Mouse (Mus musculus) midbrain, embryonic 13.5 days (tissue): Measurements from ENCODE around the gene N4bp2l2. TPM values are rescaled to one million over a fixed set of nuclear protein-coding genes. Genes with fewer than 3 reads are reported as not detected.

Experiments
- ATAC-seq: fragments of 200-750 bp; cut with Nextera tagmentation; 2 replicates; pipeline ENCODE4 v1.8.0; 2017; ENCODE audit warnings: mild to moderate bottlenecking, moderate TSS enrichment, moderate library complexity
- H3K27ac ChIP-seq: fragments of 300-500 bp; sonication (generic); 2 replicates; pipeline ENCODE4 v1.5.1; 2015; ENCODE audit warnings: inconsistent platforms, mild to moderate bottlenecking, moderate library complexity
- H3K27me3 ChIP-seq: fragments of 300-500 bp; sonication (generic); 2 replicates; pipeline ENCODE4 v1.6.1; 2015; ENCODE audit warnings: mild to moderate bottlenecking, inconsistent platforms
- H3K36me3 ChIP-seq: fragments of 300-500 bp; sonication (generic); 2 replicates; pipeline ENCODE4 v1.6.1; 2015; ENCODE audit warnings: mild to moderate bottlenecking, inconsistent platforms
- H3K4me1 ChIP-seq: fragments of 300-500 bp; sonication (generic); replicated peaks from 2 replicates; pipeline ENCODE4 v1.6.1; 2015; ENCODE audit warnings: inconsistent platforms
- H3K4me2 ChIP-seq: fragments of 300-500 bp; sonication (generic); replicated peaks from 2 replicates; pipeline ENCODE4 v1.6.1; 2015; ENCODE audit warnings: moderate library complexity, mild to moderate bottlenecking, inconsistent platforms
- H3K4me3 ChIP-seq: fragments of 300-500 bp; sonication (generic); replicated peaks from 2 replicates; pipeline ENCODE4 v1.5.1; 2015; ENCODE audit warnings: mild to moderate bottlenecking, inconsistent platforms
- H3K9ac ChIP-seq: fragments of 300-500 bp; sonication (generic); replicated peaks from 2 replicates; pipeline ENCODE4 v1.6.1; 2015; ENCODE audit warnings: mild to moderate bottlenecking, inconsistent platforms
- H3K9me3 ChIP-seq: fragments of 300-500 bp; sonication (generic); 2 replicates; pipeline ENCODE4 v1.6.1; 2016; ENCODE audit warnings: mild to moderate bottlenecking, inconsistent platforms
- WGBS: fragments of 180-500 bp; shearing (Covaris S2); methylation state at CpG from one replicate; pipeline ENCODE4 v1.1.7; 2015; 5-methylcytosine and 5-hydroxymethylcytosine counted together
- polyA plus RNA-seq: library from polyadenylated mRNA; unstranded; fragments of >200 nt; fragmentation: Nextera tagmentation; extraction: Ambion mirVana; gene quantifications from 2 replicates; pipeline ENCODE4 v1.2.1, GENCODE M21; 2015

The N4bp2l2 gene
- polyA plus RNA-seq, 1 experiment from 2014 or later = 32.9 TPM

DNA sequence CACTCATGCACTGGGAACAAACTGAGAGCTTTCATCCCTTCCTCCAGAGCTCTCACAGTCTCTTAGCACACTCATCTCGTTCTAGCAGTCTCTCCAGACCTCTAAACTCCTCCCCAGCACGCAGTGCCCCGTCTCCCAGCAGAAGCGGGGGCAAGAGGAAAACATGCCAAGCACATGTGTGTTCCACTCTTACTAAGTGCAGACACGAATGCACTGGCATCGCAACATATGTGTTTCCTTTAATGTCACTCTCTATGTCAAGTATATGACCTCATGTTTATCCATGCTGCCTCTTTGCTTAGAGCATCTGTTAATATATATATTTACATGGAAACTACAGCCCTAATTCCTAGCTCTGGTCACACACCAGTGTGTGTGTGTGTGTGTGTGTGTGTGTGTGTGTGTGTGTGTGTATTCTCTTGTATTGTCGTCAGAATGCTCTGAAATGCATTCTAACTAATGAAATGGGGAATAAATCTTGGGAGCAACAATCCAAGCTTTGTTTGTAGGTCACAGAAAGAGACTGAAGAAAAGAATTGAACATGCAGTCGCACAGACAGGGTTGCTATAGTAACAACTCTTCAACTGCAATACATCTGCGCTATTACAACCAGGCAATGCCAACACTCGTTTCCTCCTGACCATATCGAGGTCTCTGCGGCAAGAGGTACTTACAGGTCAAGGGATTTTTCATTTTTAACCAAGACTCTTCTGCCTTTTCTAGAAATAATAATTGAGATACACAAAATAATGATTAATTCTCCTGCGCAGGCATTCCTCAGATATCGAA, 64.3 kb downstream of the N4bp2l2 start:
- Histone ChIP-seq H3K36me3 (peaks cover 6% of the 10 kb centered on the region; the same call in 1 of the 2 replicates), H3K4me3 (no peak overlapping the region), H3K9me3 (no peaks in the 10 kb centered on the region), H3K4me1 (peaks cover 14% of the 10 kb centered on the region), H3K27ac (peak overlapping the region; percentile 47; the same call in 1 of the 2 replicates), H3K4me2 (no peak overlapping the region), H3K9ac (no peak overlapping the region), H3K27me3 (peaks cover 2% of the 10 kb centered on the region)
- WGBS = 67% methylated on average over 14 of the region's 14 CpGs
- peak; percentile 71; the same call in 1 of the 2 replicates for ATAC-seq

- peak; percentile 25; the same call in 1 of the 2 replicates for ATAC-seq
- H3K36me3 ChIP-seq = no peaks in the 10 kb centered on the region
- H3K27ac ChIP-seq = peak overlapping the region; percentile 47; the same call in 1 of the 2 replicates
These were observed 65.2 kb downstream of the N4bp2l2 start for GRCm38 (mm10) chr5:150600554-150601440.

DNA sequence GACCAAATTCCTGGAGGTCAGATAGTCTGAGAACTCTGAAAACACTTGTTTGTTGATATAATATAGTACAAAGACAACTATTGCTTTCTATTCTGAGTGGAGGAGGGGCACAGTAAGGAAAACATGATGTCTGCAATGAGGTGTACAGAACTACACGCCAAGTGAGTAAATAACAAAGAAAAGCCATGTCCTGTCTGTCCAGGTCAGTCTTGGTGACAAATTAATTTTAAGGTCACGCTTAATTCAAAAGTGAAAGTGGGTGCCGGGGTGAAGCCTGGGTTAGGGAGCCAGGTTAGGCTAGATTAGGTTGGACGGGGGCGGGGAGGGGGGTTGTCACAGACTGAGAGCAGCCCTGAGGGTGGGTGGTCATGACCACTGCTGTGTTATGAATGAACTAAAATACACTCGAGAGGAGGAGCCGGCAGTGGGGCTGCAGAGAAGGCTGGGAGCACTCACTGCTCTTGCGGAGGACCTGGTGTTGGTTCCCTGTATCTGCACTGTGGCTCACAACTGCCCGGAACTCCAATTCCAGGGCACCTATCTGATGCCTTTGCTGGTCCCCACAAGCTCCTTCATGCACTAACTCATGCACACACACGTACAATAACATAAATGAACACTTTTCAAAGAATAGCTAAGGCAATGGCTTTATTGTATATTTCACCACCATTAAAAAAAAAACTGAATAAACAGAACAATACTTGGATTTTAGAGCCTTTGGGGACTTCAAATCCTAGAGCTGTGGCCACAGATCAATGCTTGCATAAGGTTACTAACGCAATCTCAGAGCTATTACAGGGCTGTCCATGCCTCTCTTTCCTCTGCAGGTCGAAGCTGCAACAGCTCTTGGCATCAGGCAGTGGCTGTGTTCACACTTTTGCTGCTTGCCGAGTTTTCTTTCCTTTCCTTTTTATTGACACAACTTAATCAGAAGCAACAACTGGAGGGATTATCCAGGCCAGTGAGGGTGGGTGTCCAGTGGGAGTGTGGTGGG, 66.4 kb downstream of the N4bp2l2 start:
- ATAC-seq = no peak
- Histone ChIP-seq H3K27me3 (peaks cover 19% of the 10 kb centered on the region), H3K9ac (no peak overlapping the region), H3K4me2 (no peak overlapping the region), H3K4me3 (no peak overlapping the region), H3K9me3 (no peaks in the 10 kb centered on the region), H3K27ac (no peak overlapping the region), H3K4me1 (peaks cover 20% of the 10 kb centered on the region), H3K36me3 (no peaks in the 10 kb centered on the region)
- WGBS = 62% methylated on average over 13 of the region's 13 CpGs

More at GRCm38 (mm10) chr5:150600554-150601440, 65.2 kb downstream of the N4bp2l2 start:
- Histone ChIP-seq H3K9me3 (no peaks in the 10 kb centered on the region), H3K27me3 (peaks cover 9% of the 10 kb centered on the region), H3K9ac (no peak overlapping the region), H3K4me2 (no peak overlapping the region), H3K4me3 (no peak overlapping the region), H3K4me1 (peaks cover 14% of the 10 kb centered on the region)
- 80% methylated on average over 20 of the region's 20 CpGs for WGBS

- 72% methylated on average over 21 of the region's 21 CpGs for WGBS
- Histone ChIP-seq H3K4me3 (no peak overlapping the region), H3K27me3 (peaks cover 25% of the 10 kb centered on the region), H3K27ac (no peak overlapping the region), H3K9ac (no peak overlapping the region), H3K4me1 (peaks cover 24% of the 10 kb centered on the region), H3K36me3 (no peaks in the 10 kb centered on the region), H3K4me2 (no peak overlapping the region), H3K9me3 (no peaks in the 10 kb centered on the region)
- no peak for ATAC-seq
These were observed 67.5 kb downstream of the N4bp2l2 start for GRCm38 (mm10) chr5:150598202-150599119.

- H3K27me3 ChIP-seq = peaks cover 38% of the 10 kb centered on the region
- no peaks in the 10 kb centered on the region for H3K36me3 ChIP-seq
- 89% methylated on average over 7 of the region's 7 CpGs for WGBS
- no peak within 1 kb of the TSS for H3K27ac ChIP-seq
- H3K4me1 ChIP-seq = peaks cover 29% of the 10 kb centered on the region
- no peak within 1 kb of the TSS for H3K4me2 ChIP-seq
- no peak for ATAC-seq
- no peak within 1 kb of the TSS for H3K4me3 ChIP-seq
- H3K9me3 ChIP-seq = no peaks in the 10 kb centered on the region
- no peak within 1 kb of the TSS for H3K9ac ChIP-seq
These were observed 68.9 kb downstream of the N4bp2l2 start, which contains the start of gene N4bp2l1 for GRCm38 (mm10) chr5:150597088-150597487. N4bp2l1 (minus strand) TSS chr5:150597188.

GRCm38 (mm10) chr5:150595366-150596016, 70.5 kb downstream of the N4bp2l2 start:
- H3K9ac ChIP-seq = no peak overlapping the region
- peaks cover 16% of the 10 kb centered on the region for H3K4me1 ChIP-seq
- H3K4me2 ChIP-seq = no peak overlapping the region
- H3K9me3 ChIP-seq = no peaks in the 10 kb centered on the region
- ATAC-seq = no peak
- H3K27me3 ChIP-seq = peaks cover 41% of the 10 kb centered on the region
- H3K27ac ChIP-seq = no peak overlapping the region
- no peaks in the 10 kb centered on the region for H3K36me3 ChIP-seq
- WGBS = 55% methylated on average over 11 of the region's 11 CpGs
- no peak overlapping the region for H3K4me3 ChIP-seq

- H3K4me2 ChIP-seq = peak overlapping the region; percentile 100
- peak; percentile 69 for ATAC-seq
- 6% methylated on average over 17 of the region's 17 CpGs for WGBS
- peaks cover 16% of the 10 kb centered on the region for H3K4me1 ChIP-seq
- H3K36me3 ChIP-seq = no peaks in the 10 kb centered on the region
- peak overlapping the region; percentile 83 for H3K4me3 ChIP-seq
- H3K27me3 ChIP-seq = peaks cover 41% of the 10 kb centered on the region
- no peak overlapping the region for H3K27ac ChIP-seq
- no peaks in the 10 kb centered on the region for H3K9me3 ChIP-seq
- H3K9ac ChIP-seq = peak overlapping the region; percentile 80
These were observed 71.2 kb downstream of the N4bp2l2 start for GRCm38 (mm10) chr5:150594649-150595339.

DNA sequence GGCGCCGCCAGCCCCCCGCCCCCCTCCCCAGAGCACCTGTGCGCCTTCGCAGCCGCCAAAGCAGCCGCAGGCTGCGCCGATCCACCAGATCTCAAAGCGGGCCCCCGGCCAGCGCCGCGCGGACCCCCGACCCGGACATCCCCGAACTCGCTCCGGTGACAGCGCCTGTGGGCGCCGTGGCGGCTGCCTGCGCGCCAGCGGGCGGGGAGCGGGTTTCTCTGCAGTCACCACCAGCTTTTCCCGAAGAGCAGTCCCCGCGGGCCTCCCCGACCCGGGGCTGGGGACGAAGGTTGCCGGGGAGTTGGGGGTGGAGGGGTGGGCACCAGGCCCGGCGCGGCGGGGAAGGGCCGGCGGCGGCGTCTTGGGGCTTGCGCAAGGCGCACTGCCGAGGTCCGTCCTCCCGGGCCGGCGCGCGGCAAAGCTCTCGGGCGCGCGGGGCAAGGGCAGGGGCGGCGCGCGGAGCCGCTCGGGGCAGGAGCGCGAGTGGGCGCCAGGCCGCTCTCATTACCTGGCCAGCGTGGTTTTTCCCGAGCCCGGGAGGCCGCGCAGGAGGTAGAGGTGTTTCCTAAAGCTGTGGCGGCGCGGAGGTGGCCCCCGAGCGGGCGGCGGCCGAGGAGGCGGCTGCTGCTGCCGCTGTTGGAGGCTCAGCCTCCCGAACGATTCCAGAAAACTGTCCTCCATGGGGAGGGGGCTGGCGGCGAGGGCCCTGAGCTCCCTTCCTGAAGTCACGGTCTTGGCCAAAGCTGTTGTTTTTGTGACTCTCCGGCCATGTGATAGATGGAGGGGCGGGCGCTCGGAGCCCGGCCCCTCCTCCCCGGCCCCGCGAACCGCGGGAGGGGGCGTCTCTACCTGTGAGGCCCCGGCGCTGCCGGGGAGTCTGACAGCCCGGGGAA, 72.0 kb downstream of the N4bp2l2 start:
- peak overlapping the region; percentile 100 for H3K4me2 ChIP-seq
- no peak overlapping the region for H3K27ac ChIP-seq
- H3K4me3 ChIP-seq = peak overlapping the region; percentile 83
- H3K27me3 ChIP-seq = peaks cover 41% of the 10 kb centered on the region
- WGBS = under 1% methylated on average over 94 of the region's 102 CpGs
- peak; percentile 81 for ATAC-seq
- peaks cover 16% of the 10 kb centered on the region for H3K4me1 ChIP-seq
- no peaks in the 10 kb centered on the region for H3K9me3 ChIP-seq
- H3K36me3 ChIP-seq = no peaks in the 10 kb centered on the region
- peak overlapping the region; percentile 80 for H3K9ac ChIP-seq
